Mouse (Mus musculus): ENCODE measurements around the gene Pdlim5. TPM values are rescaled to one million over a fixed set of nuclear protein-coding genes. Genes with fewer than 3 reads are reported as not detected.

Pdlim5 gene
- polyA plus RNA-seq, 1 experiment, result 10.6 TPM

GRCm38 (mm10) chr3:142348816-142349631 lies 46.5 kb downstream of the Pdlim5 start:
- TF ChIP-seq CTCF (IDR thresholded peaks at IDR 0.05; ENCODE audit: control insufficient read depth, insufficient read depth, insufficient replicate concordance, low read depth, low read length) (no peak), POLR2A (IDR thresholded peaks at IDR 0.05; ENCODE audit: control insufficient read depth, low read depth, low read length) (no peak)
- H3K27me3 ChIP-seq (ENCODE audit: control insufficient read depth, insufficient read depth, low read length), result no peaks in the 10 kb centered on the region
- H3K36me3 ChIP-seq (ENCODE audit: control insufficient read depth, insufficient read depth, low read length), result no peaks in the 10 kb centered on the region
- H3K4me1 ChIP-seq (ENCODE audit: control insufficient read depth, insufficient read depth, low read length), result no peaks in the 10 kb centered on the region
- no peak overlapping the region for H3K4me3 ChIP-seq (ENCODE audit: control insufficient read depth, low read depth, low read length)
- H3K27ac ChIP-seq (ENCODE audit: control insufficient read depth, insufficient read depth, low read depth, low read length), result no peak overlapping the region

GRCm38 (mm10) chr3:142346261-142346660 lies 49.2 kb downstream of the Pdlim5 start:
- Histone ChIP-seq H3K4me3 (ENCODE audit: control insufficient read depth, low read depth, low read length) (no peak overlapping the region), H3K4me1 (ENCODE audit: control insufficient read depth, insufficient read depth, low read length) (no peaks in the 10 kb centered on the region), H3K27ac (ENCODE audit: control insufficient read depth, insufficient read depth, low read depth, low read length) (no peak overlapping the region), H3K27me3 (ENCODE audit: control insufficient read depth, insufficient read depth, low read length) (no peaks in the 10 kb centered on the region), H3K36me3 (ENCODE audit: control insufficient read depth, insufficient read depth, low read length) (no peaks in the 10 kb centered on the region)
- no peak for TF ChIP-seq POLR2A (IDR thresholded peaks at IDR 0.05; ENCODE audit: control insufficient read depth, low read depth, low read length)
- no peak for TF ChIP-seq CTCF (IDR thresholded peaks at IDR 0.05; ENCODE audit: control insufficient read depth, insufficient read depth, insufficient replicate concordance, low read depth, low read length)

- no peaks in the 10 kb centered on the region for H3K4me1 ChIP-seq (ENCODE audit: control insufficient read depth, insufficient read depth, low read length)
- H3K27me3 ChIP-seq (ENCODE audit: control insufficient read depth, insufficient read depth, low read length), result no peaks in the 10 kb centered on the region
- H3K27ac ChIP-seq (ENCODE audit: control insufficient read depth, insufficient read depth, low read depth, low read length), result no peak overlapping the region
- no peaks in the 10 kb centered on the region for H3K36me3 ChIP-seq (ENCODE audit: control insufficient read depth, insufficient read depth, low read length)
- H3K4me3 ChIP-seq (ENCODE audit: control insufficient read depth, low read depth, low read length), result no peak overlapping the region
- no peak for TF ChIP-seq CTCF (IDR thresholded peaks at IDR 0.05; ENCODE audit: control insufficient read depth, insufficient read depth, insufficient replicate concordance, low read depth, low read length)
- no peak for TF ChIP-seq POLR2A (IDR thresholded peaks at IDR 0.05; ENCODE audit: control insufficient read depth, low read depth, low read length)
These were observed 50.0 kb downstream of the Pdlim5 start for GRCm38 (mm10) chr3:142345235-142346125.

GRCm38 (mm10) chr3:142343786-142344185 lies 51.7 kb downstream of the Pdlim5 start:
- no peak overlapping the region for H3K27ac ChIP-seq (ENCODE audit: control insufficient read depth, insufficient read depth, low read depth, low read length)
- no peaks in the 10 kb centered on the region for H3K4me1 ChIP-seq (ENCODE audit: control insufficient read depth, insufficient read depth, low read length)
- no peak for TF ChIP-seq CTCF (IDR thresholded peaks at IDR 0.05; ENCODE audit: control insufficient read depth, insufficient read depth, insufficient replicate concordance, low read depth, low read length)
- no peak for TF ChIP-seq POLR2A (IDR thresholded peaks at IDR 0.05; ENCODE audit: control insufficient read depth, low read depth, low read length)
- H3K27me3 ChIP-seq (ENCODE audit: control insufficient read depth, insufficient read depth, low read length), result no peaks in the 10 kb centered on the region
- no peak overlapping the region for H3K4me3 ChIP-seq (ENCODE audit: control insufficient read depth, low read depth, low read length)
- no peaks in the 10 kb centered on the region for H3K36me3 ChIP-seq (ENCODE audit: control insufficient read depth, insufficient read depth, low read length)

GRCm38 (mm10) chr3:142340701-142341100 lies 54.8 kb downstream of the Pdlim5 start:
- Histone ChIP-seq H3K27ac (ENCODE audit: control insufficient read depth, insufficient read depth, low read depth, low read length) (no peak overlapping the region), H3K4me1 (ENCODE audit: control insufficient read depth, insufficient read depth, low read length) (no peaks in the 10 kb centered on the region), H3K36me3 (ENCODE audit: control insufficient read depth, insufficient read depth, low read length) (no peaks in the 10 kb centered on the region), H3K27me3 (ENCODE audit: control insufficient read depth, insufficient read depth, low read length) (no peaks in the 10 kb centered on the region), H3K4me3 (ENCODE audit: control insufficient read depth, low read depth, low read length) (no peak overlapping the region)
- TF ChIP-seq CTCF (IDR thresholded peaks at IDR 0.05; ENCODE audit: control insufficient read depth, insufficient read depth, insufficient replicate concordance, low read depth, low read length), result no peak
- no peak for TF ChIP-seq POLR2A (IDR thresholded peaks at IDR 0.05; ENCODE audit: control insufficient read depth, low read depth, low read length)

- no peak for TF ChIP-seq POLR2A (IDR thresholded peaks at IDR 0.05; ENCODE audit: control insufficient read depth, low read depth, low read length)
- TF ChIP-seq CTCF (IDR thresholded peaks at IDR 0.05; ENCODE audit: control insufficient read depth, insufficient read depth, insufficient replicate concordance, low read depth, low read length), result no peak
- no peaks in the 10 kb centered on the region for H3K27me3 ChIP-seq (ENCODE audit: control insufficient read depth, insufficient read depth, low read length)
- no peak overlapping the region for H3K27ac ChIP-seq (ENCODE audit: control insufficient read depth, insufficient read depth, low read depth, low read length)
These were observed 55.9 kb downstream of the Pdlim5 start for GRCm38 (mm10) chr3:142339440-142340251.

More at GRCm38 (mm10) chr3:142339440-142340251, 55.9 kb downstream of the Pdlim5 start:
- H3K4me1 ChIP-seq (ENCODE audit: control insufficient read depth, insufficient read depth, low read length), result no peaks in the 10 kb centered on the region
- H3K36me3 ChIP-seq (ENCODE audit: control insufficient read depth, insufficient read depth, low read length), result no peaks in the 10 kb centered on the region
- H3K4me3 ChIP-seq (ENCODE audit: control insufficient read depth, low read depth, low read length), result no peak overlapping the region

Data from testis, adult 2 months (tissue).